Mouse (Mus musculus): ENCODE results near the gene Gm9508. TPM values are rescaled to one million over a fixed set of nuclear protein-coding genes. Genes with fewer than 3 reads are reported as not detected.

The Gm9508 gene
- total RNA-seq, 2 experiments from 2014 or later = not detected

DNA sequence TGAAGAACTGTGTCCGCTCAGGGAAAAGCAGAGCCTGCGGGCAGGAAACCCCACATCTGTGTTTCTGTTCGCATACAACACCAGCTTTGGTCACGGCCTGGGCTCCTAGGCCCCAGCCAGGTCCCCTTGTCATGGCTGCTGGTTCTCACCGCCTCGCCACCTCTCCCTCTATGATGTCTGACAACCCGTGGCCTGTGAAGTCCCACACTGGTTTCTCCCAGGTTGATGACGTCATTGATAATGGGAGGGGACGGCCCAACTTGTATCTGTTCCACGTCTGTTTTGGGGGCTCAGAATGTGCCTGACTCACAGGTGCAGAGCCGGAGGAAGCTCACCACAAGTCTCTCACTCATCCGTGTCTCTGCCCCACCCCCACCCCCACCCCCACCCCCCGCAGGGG lies 23.3 kb downstream of the Gm9508 start:
- DNase-seq (ENCODE audit: low spot score in 2 of 2) = no peak
- intact Hi-C loops (cut with DNase I) = no loop called here

DNA sequence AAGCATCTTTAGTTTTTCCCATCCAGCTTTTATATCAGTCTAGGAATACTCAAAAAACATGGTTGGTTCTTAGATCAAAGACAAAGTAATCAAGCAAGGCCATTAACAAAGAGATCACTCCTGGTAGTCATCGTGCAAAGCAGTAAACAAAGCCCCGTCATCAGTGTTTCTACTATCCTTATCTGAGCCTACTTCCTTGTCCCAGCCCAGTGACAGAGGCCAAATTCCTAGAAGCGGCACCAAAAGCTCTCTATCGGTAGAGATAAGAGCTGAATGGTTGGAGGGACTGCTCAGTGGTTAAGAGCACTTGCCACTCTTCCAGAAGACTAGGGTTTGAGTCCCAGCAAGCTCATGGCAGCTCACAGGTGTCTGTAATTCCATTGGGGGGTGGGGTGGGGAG lies 25.5 kb downstream of the Gm9508 start:
- intact Hi-C loops (cut with DNase I) = no loop called here
- no peak for DNase-seq (ENCODE audit: low spot score in 2 of 2)

GRCm38 (mm10) chr10:77670710-77671109 lies 26.3 kb downstream of the Gm9508 start:
- no peak for DNase-seq (ENCODE audit: low spot score in 2 of 2)
- intact Hi-C loops (cut with DNase I) = no loop called here

DNA sequence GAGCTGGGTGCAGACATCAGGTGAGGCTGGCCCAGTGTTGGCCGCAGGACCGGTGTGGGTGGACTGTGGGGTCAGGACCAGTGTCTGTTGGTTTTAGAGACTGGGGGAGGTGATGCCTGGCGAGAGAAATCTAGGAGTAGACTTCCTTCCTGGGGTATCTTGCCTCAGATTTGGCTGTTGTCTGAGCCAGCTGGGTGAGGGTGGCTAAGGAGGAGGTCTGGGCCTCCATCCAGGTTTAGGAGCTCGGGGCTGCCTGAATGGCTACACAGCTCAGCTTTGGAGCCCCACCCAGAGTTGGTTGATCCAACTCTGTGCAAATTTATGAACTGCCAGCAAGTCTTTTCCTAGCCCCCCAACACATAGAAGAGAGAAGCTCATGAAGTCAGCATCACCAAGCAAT lies 29.6 kb downstream of the Gm9508 start:
- peak in 1 of 2 experiments; percentile 79 for DNase-seq (ENCODE audit: low spot score in 2 of 2)
- intact Hi-C loops (cut with DNase I) = no loop called here

DNA sequence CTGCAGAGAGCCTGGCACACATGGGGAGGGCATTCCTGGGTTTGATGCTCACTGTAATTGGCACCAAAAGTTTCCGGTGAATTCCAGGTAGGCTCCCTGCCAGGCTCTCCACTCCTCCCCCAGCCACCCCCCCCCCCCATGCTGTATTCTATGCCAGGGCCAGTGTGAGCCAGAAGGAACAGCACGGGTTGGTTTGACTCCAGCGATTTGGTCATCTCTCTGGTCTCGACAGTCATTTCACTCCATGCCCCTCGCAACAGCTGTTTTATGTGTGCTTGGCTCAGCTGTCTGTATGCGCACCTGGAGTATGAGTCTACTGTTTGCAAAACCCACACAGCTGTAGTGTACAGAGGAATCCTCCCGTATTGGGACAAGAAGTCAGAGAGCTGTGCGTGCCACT lies 30.7 kb downstream of the Gm9508 start:
- intact Hi-C loops (cut with DNase I) = no loop called here
- DNase-seq (ENCODE audit: low spot score in 2 of 2) = no peak

DNA sequence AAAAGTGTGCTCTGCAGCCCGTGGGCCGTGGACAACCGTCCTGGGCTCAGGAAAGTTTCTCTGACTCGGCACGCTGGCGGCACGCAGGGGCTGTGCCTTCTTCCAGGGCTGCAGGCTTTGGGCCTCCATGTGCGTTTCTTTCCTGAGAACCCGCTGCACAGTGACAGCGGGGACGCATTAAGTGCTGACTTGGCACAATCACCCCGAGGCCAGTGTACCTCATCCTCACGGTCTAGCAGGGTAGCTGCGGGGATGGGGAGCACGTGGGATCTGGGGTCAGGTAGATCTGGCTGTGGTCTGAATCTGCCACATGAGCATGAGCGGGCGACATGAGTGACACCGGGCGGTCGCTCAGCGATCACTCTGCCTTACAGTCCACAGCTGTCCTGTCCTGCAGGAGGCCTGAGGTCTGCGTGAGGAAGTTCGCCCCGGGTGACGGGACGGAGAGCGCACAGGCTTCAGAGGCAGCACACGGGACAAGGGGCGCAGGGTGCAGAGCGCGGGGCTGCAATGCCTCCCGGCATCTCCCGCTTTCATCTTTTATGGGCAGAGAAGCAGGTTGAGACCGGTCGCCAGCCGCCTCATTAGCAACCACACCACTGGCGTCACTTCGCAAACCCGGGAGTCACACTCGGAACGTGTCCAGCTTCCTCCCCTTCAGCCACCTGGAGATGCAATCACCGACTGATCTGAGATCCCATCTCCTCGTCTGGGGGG lies 32.9 kb downstream of the Gm9508 start:
- DNase-seq (ENCODE audit: low spot score in 2 of 2) = no peak
- intact Hi-C loops (cut with DNase I) = no loop called here

DNA sequence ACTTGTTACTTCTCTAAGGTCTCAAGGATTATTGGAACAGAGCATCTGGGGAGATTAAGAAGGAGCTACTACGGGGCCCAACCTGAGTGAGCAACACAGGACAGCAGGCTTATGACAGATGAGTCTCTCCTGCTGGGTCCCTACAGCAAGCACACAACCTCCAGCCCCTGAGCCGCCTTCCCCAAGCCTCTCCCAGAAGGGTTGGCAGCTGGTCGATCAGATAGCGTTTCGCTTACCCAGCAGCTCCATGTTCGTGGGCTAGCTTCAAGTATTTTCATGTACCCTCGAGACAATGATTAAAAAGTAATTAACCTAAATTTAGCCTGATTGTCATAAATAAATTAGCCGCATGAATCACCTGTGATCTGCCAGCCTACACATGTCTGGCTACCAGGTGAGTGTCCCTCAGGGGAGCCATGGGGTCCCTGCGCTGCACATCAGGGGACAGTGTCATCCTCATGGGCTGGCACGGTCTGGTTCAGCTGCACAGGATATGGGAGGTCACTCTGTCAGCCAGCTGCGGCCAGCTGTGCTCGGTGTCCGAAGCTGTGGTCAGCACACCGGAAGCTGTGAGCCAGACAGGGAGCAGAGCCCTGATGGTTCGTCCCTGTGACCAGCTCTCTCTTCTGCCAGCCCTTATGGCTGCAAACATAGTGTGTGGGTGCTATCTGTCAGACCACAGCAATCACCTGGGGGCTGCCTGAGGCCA lies 38.6 kb downstream of the Gm9508 start:
- intact Hi-C loops (cut with DNase I) = no loop called here
- no peak for DNase-seq (ENCODE audit: low spot score in 2 of 2)

- peak in 1 of 2 experiments; percentile 11 for DNase-seq (ENCODE audit: low spot score in 2 of 2)
Observed at GRCm38 (mm10) chr10:77652046-77652445, 45.0 kb downstream of the Gm9508 start.

GRCm38 (mm10) chr10:77647901-77648300 lies 49.1 kb downstream of the Gm9508 start:
- DNase-seq (ENCODE audit: low spot score in 2 of 2) = no peak
- intact Hi-C loops (cut with DNase I) = no loop called here

More at GRCm38 (mm10) chr10:77652046-77652445, 45.0 kb downstream of the Gm9508 start:
- intact Hi-C loops (cut with DNase I) = no loop called here

- no peak for DNase-seq (ENCODE audit: low spot score in 2 of 2)
- intact Hi-C loops (cut with DNase I) = no loop called here
Observed at GRCm38 (mm10) chr10:77647461-77647860, 49.6 kb downstream of the Gm9508 start.

Other genes starting within 250 kb of the Gm9508 start
- 10 to 100 TPM; 34.2 to 36.0 TPM for gene Fam207a, start 181.4 kb downstream of the Gm9508 start, total RNA-seq (2021)
- 1 to 10 TPM; 2.9 to 3.6 TPM for gene Itgb2, start 167.0 kb downstream of the Gm9508 start, total RNA-seq (2021)
- gene Pttg1ip, start 115.5 kb downstream of the Gm9508 start, total RNA-seq (2021) = 10 to 100 TPM; 71.0 to 87.6 TPM
- gene Sumo3, start 91.1 kb downstream of the Gm9508 start, total RNA-seq (2021) = 100 to 1,000 TPM; 133 to 140 TPM
- gene Gm49325, start 91.0 kb downstream of the Gm9508 start, total RNA-seq (2021) = 10 to 100 TPM; 14.2 to 16.3 TPM
- 10 to 100 TPM; 43.7 to 51.3 TPM for gene Ube2g2, start 75.0 kb downstream of the Gm9508 start, total RNA-seq (2021)
- under 1 TPM in 1 of 2 experiments, not detected in 1; 0.14 TPM for gene Tspear, start 10.7 kb downstream of the Gm9508 start, total RNA-seq (2021)
- not detected for gene Gm19402, start 6.5 kb downstream of the Gm9508 start, total RNA-seq (2021)
- gene Gm10272, start 9.4 kb upstream of the Gm9508 start, total RNA-seq (2021) = not detected
- gene Gm10024, start 14.2 kb upstream of the Gm9508 start, total RNA-seq (2021) = not detected
- not detected for gene Gm10142, start 18.6 kb upstream of the Gm9508 start, total RNA-seq (2021)
- gene Krtap12-1, start 23.4 kb upstream of the Gm9508 start, total RNA-seq (2021) = not detected
- gene Gm10100, start 29.3 kb upstream of the Gm9508 start, total RNA-seq (2021) = not detected
- gene Gm18596, start 45.4 kb upstream of the Gm9508 start, total RNA-seq (2021) = not detected
- gene Gm9736, start 54.1 kb upstream of the Gm9508 start, total RNA-seq (2021) = not detected
- not detected for gene Gm3233, start 62.4 kb upstream of the Gm9508 start, total RNA-seq (2021)
- gene Gm3238, start 74.1 kb upstream of the Gm9508 start, total RNA-seq (2021) = not detected
- gene Gm7138, start 79.7 kb upstream of the Gm9508 start, total RNA-seq (2021) = not detected
- gene Gm3250, start 85.3 kb upstream of the Gm9508 start, total RNA-seq (2021) = not detected
- gene Gm7137, start 91.0 kb upstream of the Gm9508 start, total RNA-seq (2021) = not detected
- not detected for gene Gm9639, start 97.8 kb upstream of the Gm9508 start, total RNA-seq (2021)
- not detected for gene Gm19668, start 101.9 kb upstream of the Gm9508 start, total RNA-seq (2021)
- not detected for gene Gm9507, start 114.6 kb upstream of the Gm9508 start, total RNA-seq (2021)
- gene Gm2696, start 117.4 kb upstream of the Gm9508 start, total RNA-seq (2021) = not detected
- gene Krtap10-4, start 129.9 kb upstream of the Gm9508 start, total RNA-seq (2021) = not detected
- not detected for gene Krtap10-10, start 138.7 kb upstream of the Gm9508 start, total RNA-seq (2021)
- not detected for gene Gm36176, start 149.6 kb upstream of the Gm9508 start, total RNA-seq (2021)
- gene Gm10318, start 155.6 kb upstream of the Gm9508 start, total RNA-seq (2021) = not detected
- gene Gm3285, start 164.7 kb upstream of the Gm9508 start, total RNA-seq (2021) = not detected
- gene Lrrc3, start 205.3 kb upstream of the Gm9508 start, total RNA-seq (2021) = 10 to 100 TPM; 13.2 to 13.6 TPM